Comparison of ENCODE assay signal across 8 mouse cellular contexts in the genomic region with DNA sequence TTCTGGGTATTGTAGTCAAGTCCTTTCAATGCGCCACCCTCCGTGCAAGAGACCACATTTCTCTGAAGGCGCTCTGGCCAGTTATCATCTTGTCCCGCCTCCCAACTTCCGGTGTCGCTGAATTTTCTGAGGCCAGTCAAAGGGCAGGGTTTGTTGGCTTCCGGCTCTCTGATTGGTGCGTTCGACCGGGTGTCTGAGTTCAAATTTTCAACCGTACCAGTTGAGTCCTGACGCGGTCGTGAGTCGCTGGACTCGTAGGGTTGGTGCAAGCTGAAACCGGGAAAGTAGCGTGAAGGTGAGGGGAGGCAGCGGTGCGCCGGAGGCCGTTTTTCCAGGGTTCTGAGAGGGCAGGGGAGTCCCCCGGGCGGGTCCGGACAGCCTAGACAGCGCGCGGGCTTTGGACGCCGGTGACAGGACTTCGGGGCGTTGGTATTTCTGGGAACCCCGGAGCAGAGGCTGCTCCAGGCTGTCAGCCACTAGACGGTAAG. TPM values are rescaled to one million over a fixed set of nuclear protein-coding genes. Genes with fewer than 3 reads are reported as not detected.
A peak's percentile ranks its signal among the peaks of the same experiment; 100 is the strongest.
DNase-seq lines count a peak whose midpoint lies in the region; ATAC-seq and TF ChIP-seq lines count a peak whose summit lies in the region.

Gene Tpx2 (plus strand): TSS at position 150 of the 488 bp plus-strand sequence.

- H3K36me3 ChIP-seq in MEL (ENCODE audit: control insufficient read depth in 1 of 2, insufficient read depth in 2 of 2, low read length in 2 of 2): peaks cover 9 to 21% of the 10 kb centered on the region in 2 experiments
- H3K36me3 ChIP-seq in forebrain, postnatal 0 days (ENCODE audit: insufficient read depth): no peaks in the 10 kb centered on the region
- H3K36me3 ChIP-seq in lung, embryonic 15.5 days: peaks cover 10% of the 10 kb centered on the region; the same call in 1 of the 2 replicates

- no peak for TF ChIP-seq CTCF in MEL (IDR thresholded peaks at IDR 0.05 in 2 of 3, conservative IDR thresholded peaks at IDR 0.05 in 1 of 3; ENCODE audit: control insufficient read depth in 1 of 3, insufficient read depth in 1 of 3, low read depth in 2 of 3, low read length in 3 of 3, poor library complexity in 1 of 3, severe bottlenecking in 1 of 3)
- TF ChIP-seq CTCF in cerebellum, adult 2 months (IDR thresholded peaks at IDR 0.05; ENCODE audit: borderline replicate concordance, insufficient read depth, low read depth, low read length): no peak
- peak; percentile 57 for TF ChIP-seq CTCF in forebrain, postnatal 0 days (IDR thresholded peaks at IDR 0.05; ENCODE audit: low read depth)

- peaks cover 0 to 1% of the 10 kb centered on the region in 2 experiments; a peak in 1 of 4 replicates for H3K27me3 ChIP-seq in MEL (ENCODE audit: control insufficient read depth in 1 of 2, insufficient read depth in 2 of 2, low read length in 2 of 2)
- H3K27me3 ChIP-seq in cerebellum, adult 2 months (ENCODE audit: control insufficient read depth, insufficient read depth, low read length): no peaks in the 10 kb centered on the region
- H3K27me3 ChIP-seq in forebrain, postnatal 0 days (ENCODE audit: insufficient read depth, low read length): no peaks in the 10 kb centered on the region
- no peaks in the 10 kb centered on the region for H3K27me3 ChIP-seq in lung, embryonic 15.5 days

- H3K79me2 ChIP-seq in MEL (ENCODE audit: control insufficient read depth, insufficient read depth, low read length, poor library complexity): peaks cover 29% of the 10 kb centered on the region

- no peaks in the 10 kb centered on the region for H3K9me3 ChIP-seq in MEL (replicated peaks; ENCODE audit: insufficient read depth, low read length)
- no peaks in the 10 kb centered on the region for H3K9me3 ChIP-seq in forebrain, postnatal 0 days (ENCODE audit: low read length)
- H3K9me3 ChIP-seq in lung, embryonic 15.5 days: no peaks in the 10 kb centered on the region

- WGBS in cerebellum, adult 2 months: under 1% methylated on average over 34 of the region's 34 CpGs
- under 1% methylated on average over 34 of the region's 34 CpGs for WGBS in forebrain, postnatal 0 days
- under 1% methylated on average over 34 of the region's 34 CpGs for WGBS in lung, embryonic 15.5 days

- TF ChIP-seq EP300 in MEL (IDR thresholded peaks at IDR 0.05; ENCODE audit: low read depth in 1 of 2, low read length in 2 of 2): no peak

- ATAC-seq in forebrain, postnatal 0 days: peak; percentile 99
- peak; percentile 97 for ATAC-seq in lung, embryonic 15.5 days (ENCODE audit: borderline replicate concordance, extremely low read depth, low FRiP score, low TSS enrichment)

- H3K4me3 ChIP-seq in MEL (ENCODE audit: control insufficient read depth in 1 of 2, insufficient read depth in 1 of 2, low read depth in 2 of 2, low read length in 2 of 2): peak within 1 kb of the TSS; percentile 66 to 86
- peak within 1 kb of the TSS; percentile 69 for H3K4me3 ChIP-seq in cerebellum, adult 2 months (replicated peaks; ENCODE audit: insufficient read depth, low read depth, low read length)
- peak within 1 kb of the TSS; percentile 65 for H3K4me3 ChIP-seq in forebrain, postnatal 0 days (ENCODE audit: low read depth, low read length)
- peak within 1 kb of the TSS; percentile 81 for H3K4me3 ChIP-seq in lung, embryonic 15.5 days

- peak within 1 kb of the TSS; percentile 95 for H3K9ac ChIP-seq in MEL (ENCODE audit: control insufficient read depth, low read depth, low read length, poor library complexity, severe bottlenecking)
- H3K9ac ChIP-seq in forebrain, postnatal 0 days: peak within 1 kb of the TSS; percentile 36
- peak within 1 kb of the TSS; percentile 69 for H3K9ac ChIP-seq in lung, embryonic 15.5 days

- DNase-seq in MEL (ENCODE audit: low read depth, low spot score): peak; percentile 99
- DNase-seq in cerebellum, adult 2 months: peak; percentile 98
- peak; percentile 98 for DNase-seq in forebrain, postnatal 0 days
- DNase-seq in heart, postnatal 4 days: peak; percentile 98
- DNase-seq in layer of hippocampus, adult 8-10 months (ENCODE audit: low spot score in 2 of 2): peak; percentile 98
- peak; percentile 93 for DNase-seq in ovary, adult 18-20 months (ENCODE audit: low spot score)
- DNase-seq in thymus, postnatal 0 days (ENCODE audit: low spot score): peak; percentile 99

- peak; percentile 73 to 90 for TF ChIP-seq POLR2A in MEL (IDR thresholded peaks at IDR 0.05; ENCODE audit: control insufficient read depth in 1 of 2, insufficient read depth in 1 of 2, low read depth in 1 of 2, low read length in 2 of 2, poor library complexity in 1 of 2)
- no peak for TF ChIP-seq POLR2A in cerebellum, adult 2 months (IDR thresholded peaks at IDR 0.05; ENCODE audit: borderline replicate concordance, insufficient read depth, low read length)

- peak within 1 kb of the TSS; percentile 78 for H3K4me2 ChIP-seq in forebrain, postnatal 0 days (ENCODE audit: low read depth)
- H3K4me2 ChIP-seq in lung, embryonic 15.5 days: peak within 1 kb of the TSS; percentile 73

- peak within 1 kb of the TSS; percentile 90 for H3K27ac ChIP-seq in MEL (ENCODE audit: control insufficient read depth, low read depth, low read length)
- no peak within 1 kb of the TSS for H3K27ac ChIP-seq in cerebellum, adult 2 months (ENCODE audit: insufficient read depth, low read length)
- H3K27ac ChIP-seq in forebrain, postnatal 0 days (ENCODE audit: low read depth, low read length): no peak within 1 kb of the TSS
- peak within 1 kb of the TSS; percentile 88 for H3K27ac ChIP-seq in lung, embryonic 15.5 days

- TF ChIP-seq RAD21 in MEL (IDR thresholded peaks at IDR 0.05; ENCODE audit: low read depth, low read length): no peak

- H3K4me1 ChIP-seq in MEL (ENCODE audit: control insufficient read depth in 1 of 2, insufficient read depth in 2 of 2, low read length in 2 of 2): peaks cover 6% of the 10 kb centered on the region in 2 experiments
- no peaks in the 10 kb centered on the region for H3K4me1 ChIP-seq in cerebellum, adult 2 months (ENCODE audit: control insufficient read depth, insufficient read depth, low read length)
- H3K4me1 ChIP-seq in forebrain, postnatal 0 days (ENCODE audit: insufficient read depth): no peaks in the 10 kb centered on the region
- H3K4me1 ChIP-seq in lung, embryonic 15.5 days: peaks cover 21% of the 10 kb centered on the region

TF ChIP-seq in MEL, 35 proteins besides CTCF, POLR2A, EP300 and RAD21 (continues in another document):
- TF ChIP-seq UBTF (IDR thresholded peaks at IDR 0.05; ENCODE audit: borderline replicate concordance, insufficient read depth, low read depth, low read length): no peak
- TF ChIP-seq ZKSCAN1 (IDR thresholded peaks at IDR 0.05; ENCODE audit: low read depth, low read length): no peak
- no peak for TF ChIP-seq TAL1 (IDR thresholded peaks at IDR 0.05; ENCODE audit: low read length)
- TF ChIP-seq USF2 (IDR thresholded peaks at IDR 0.05; ENCODE audit: borderline replicate concordance in 1 of 2, insufficient read depth in 1 of 2, low read depth in 1 of 2, low read length in 2 of 2): no peak
- TF ChIP-seq MAZ (IDR thresholded peaks at IDR 0.05; ENCODE audit: low read depth, low read length): no peak
- peak; percentile 60 for TF ChIP-seq GATA1 (IDR thresholded peaks at IDR 0.05; ENCODE audit: low read depth, low read length)
- TF ChIP-seq E2F4 (IDR thresholded peaks at IDR 0.05; ENCODE audit: borderline replicate concordance, low read depth, low read length): peak; percentile 65; the same call in 1 of the 2 replicates
- TF ChIP-seq MYC (IDR thresholded peaks at IDR 0.05; ENCODE audit: low read depth, low read length): peak; percentile 84
- peak; percentile 98 for TF ChIP-seq HCFC1 (IDR thresholded peaks at IDR 0.05; ENCODE audit: low read depth, low read length)
- TF ChIP-seq TBP (IDR thresholded peaks at IDR 0.05; ENCODE audit: low read depth, low read length): peak; percentile 64; the same call in 1 of the 2 replicates
- TF ChIP-seq MAFK (IDR thresholded peaks at IDR 0.05; ENCODE audit: borderline replicate concordance, low read depth, low read length): no peak
- no peak for TF ChIP-seq JUND (IDR thresholded peaks at IDR 0.05; ENCODE audit: low read depth, low read length)
- TF ChIP-seq CHD1 (IDR thresholded peaks at IDR 0.05; ENCODE audit: low read depth, low read length): no peak
- no peak; the same call in 1 of the 2 replicates for TF ChIP-seq CHD2 (IDR thresholded peaks at IDR 0.05; ENCODE audit: low read length)
- no peak for TF ChIP-seq SMC3 (IDR thresholded peaks at IDR 0.05; ENCODE audit: low read depth, low read length)
- no peak for TF ChIP-seq ZNF384 (IDR thresholded peaks at IDR 0.05; ENCODE audit: low read depth, low read length)
- no peak for TF ChIP-seq ZC3H11A (IDR thresholded peaks at IDR 0.05; ENCODE audit: low read depth, low read length)
- no peak for TF ChIP-seq ETS1 (IDR thresholded peaks at IDR 0.05; ENCODE audit: low read depth, low read length)
- peak; percentile 87 for TF ChIP-seq MXI1 (IDR thresholded peaks at IDR 0.05; ENCODE audit: low read depth, low read length)
- no peak for TF ChIP-seq GABPA (IDR thresholded peaks at IDR 0.05; ENCODE audit: low read depth, low read length)
- peak; percentile 85 for TF ChIP-seq ZMIZ1 (IDR thresholded peaks at IDR 0.05; ENCODE audit: low read depth, low read length)
- TF ChIP-seq NELFE (IDR thresholded peaks at IDR 0.05; ENCODE audit: low read depth, low read length): peak; percentile 94
- TF ChIP-seq USF1 (IDR thresholded peaks at IDR 0.05; ENCODE audit: low read depth, low read length): no peak
- peak; percentile 0 for TF ChIP-seq MAX (IDR thresholded peaks at IDR 0.05; ENCODE audit: low read length)
- TF ChIP-seq SIN3A (IDR thresholded peaks at IDR 0.05; ENCODE audit: low read length): peak; percentile 92
- TF ChIP-seq TCF12 (IDR thresholded peaks at IDR 0.05; ENCODE audit: low read depth, low read length): peak; percentile 20; the same call in 1 of the 2 replicates
- peak; percentile 72 for TF ChIP-seq KAT2A (conservative IDR thresholded peaks at IDR 0.05; ENCODE audit: low read depth, low read length)

RNA-seq across cellular contexts. Expression of gene Tpx2, which starts in this region (rescaled TPM):
- total RNA-seq in MEL (2012; rRNA removed): 59.3 and 68.3 TPM in 2 replicates
- polyA plus RNA-seq in MEL (2012; ENCODE audit: insufficient read depth in 1 of 2, insufficient read length in 2 of 2, low read depth in 1 of 2, low replicate concordance in 2 of 2, missing spikeins in 1 of 2): 100 to 1,000 TPM in 1 of 2 experiments, not detected in 1; 131 TPM
- polyA plus RNA-seq in cerebellum, adult 2 months (2012; rRNA removed): 1.2 TPM in 2 replicates
- total RNA-seq in forebrain, postnatal 0 days (2014; rRNA removed): 10.5 and 22.5 TPM in 2 replicates
- polyA plus RNA-seq in forebrain, postnatal 0 days (2015; fragmentation: Nextera tagmentation; extraction: Ambion mirVana): 11.0 and 11.2 TPM in 2 replicates
- 10 to 100 TPM; 42.4 to 51.9 TPM for total RNA-seq in heart, postnatal 4 days (2021)
- 1 to 10 TPM; 1.2 to 2.3 (median 1.7) TPM for total RNA-seq in layer of hippocampus, adult 8-10 months (2022)
- polyA plus RNA-seq in lung, embryonic 15.5 days (2015; fragmentation: Nextera tagmentation; extraction: Ambion mirVana): 92.1 and 94.7 TPM in 2 replicates
- 72.5 and 81.3 TPM in 2 replicates for polyA plus RNA-seq in thymus, postnatal 0 days (2015; fragmentation: Nextera tagmentation; extraction: Ambion mirVana)

Comparison
In these comparisons a context has a peak if more than half of its experiments do, and no peak if none do; other contexts are left out.
1. H3K27ac ChIP-seq: peak in MEL (single experiment) and lung, embryonic 15.5 days (single experiment); none in cerebellum, adult 2 months (single experiment) and forebrain, postnatal 0 days (single experiment).
2. H3K9ac ChIP-seq: peak in every context shown above with its lines; median percentile 95 in MEL; 69 in lung, embryonic 15.5 days; 36 in forebrain, postnatal 0 days.
3. Peak in every context shown above with its lines, with median percentiles within 50 percentile points of each other: DNase-seq and H3K4me3 ChIP-seq.